Mouse (Mus musculus) urinary bladder, postnatal 0 days (tissue): ENCODE results near the gene Tsg101. TPM values are rescaled to one million over a fixed set of nuclear protein-coding genes. Genes with fewer than 3 reads are reported as not detected.

ENCODE experiments used
- polyA plus RNA-seq: library from polyadenylated mRNA; unstranded; fragments of >200 nt; fragmentation: Nextera tagmentation; extraction: Ambion mirVana; gene quantifications from 2 replicates; pipeline ENCODE4 v1.2.1, GENCODE M21; 2015

Gene Tsg101
- 95.5 and 110 TPM in 2 replicates for polyA plus RNA-seq

GRCm38 (mm10) chr7:46919551-46920176, at the start of gene Tsg101:
Gene Tsg101, minus strand, starts transcription at chr7:46919969.

DNA sequence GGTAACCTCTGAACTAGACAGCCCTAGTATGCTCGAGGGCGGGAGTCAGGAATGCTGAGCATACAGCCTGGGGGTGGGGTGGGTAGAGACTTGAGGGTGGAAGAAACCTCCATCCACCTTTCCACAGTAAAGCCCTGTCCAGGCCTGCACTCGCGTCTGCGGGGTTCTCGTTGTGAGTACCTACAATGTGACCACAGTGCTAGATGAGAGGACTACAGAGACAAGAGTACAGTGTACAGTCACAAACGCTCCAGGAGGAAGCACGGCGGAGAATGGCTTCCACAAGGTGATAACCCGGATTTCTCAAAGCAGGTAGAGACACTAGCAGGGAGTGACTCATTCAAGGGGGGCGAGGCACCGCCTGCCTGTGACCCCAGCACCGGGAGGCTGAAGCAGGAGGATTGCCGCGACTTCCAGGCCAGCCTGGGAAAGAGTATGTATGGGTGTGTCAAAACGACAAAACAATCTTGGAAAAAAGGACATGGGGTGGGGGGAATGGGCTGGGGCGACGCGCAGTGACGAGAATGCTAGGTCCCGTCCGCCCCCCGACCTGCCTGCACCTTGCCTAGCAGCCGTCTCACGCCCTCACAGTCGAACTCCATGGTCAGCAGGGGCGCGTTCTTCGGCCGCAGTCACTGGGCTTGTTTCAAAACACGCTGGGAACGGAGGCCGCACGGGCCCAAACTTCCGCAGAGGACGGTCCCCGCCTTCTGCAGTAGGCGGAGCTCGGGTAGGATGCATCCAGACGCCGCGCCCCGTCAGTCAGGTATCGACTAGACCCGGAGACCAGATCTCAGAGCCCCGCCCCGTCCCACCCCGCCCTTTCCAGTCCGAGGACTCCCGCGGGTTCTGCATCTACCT, 38.3 kb upstream of the Tsg101 start, which contains the start of gene Uevld:
Gene Uevld (minus strand): TSS at position 697 of the 861 bp plus-strand sequence.

DNA sequence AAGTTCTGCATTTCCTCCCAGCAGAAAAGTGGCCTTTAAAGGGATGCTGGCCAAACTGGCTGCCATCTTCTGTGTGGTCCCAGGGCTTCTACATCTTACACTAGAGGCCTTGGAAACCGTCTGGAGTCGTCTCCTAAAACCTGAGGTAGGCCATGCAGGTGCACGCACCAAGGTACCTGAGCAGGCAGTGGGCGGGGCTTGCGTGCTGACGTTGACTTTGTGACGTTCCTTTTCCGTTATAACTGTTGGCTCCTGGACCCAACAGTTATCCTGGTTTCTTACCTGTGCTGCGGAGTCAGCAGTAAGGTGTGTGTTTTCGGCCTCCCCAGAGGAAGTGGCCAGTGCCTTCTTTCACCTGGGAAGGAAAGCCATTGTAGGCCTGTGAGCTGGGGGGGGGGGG, 58.8 kb downstream of the Tsg101 start, which contains the start of gene Ldhc:
Gene Ldhc (plus strand): TSS at position 208 of the 400 bp plus-strand sequence.

DNA sequence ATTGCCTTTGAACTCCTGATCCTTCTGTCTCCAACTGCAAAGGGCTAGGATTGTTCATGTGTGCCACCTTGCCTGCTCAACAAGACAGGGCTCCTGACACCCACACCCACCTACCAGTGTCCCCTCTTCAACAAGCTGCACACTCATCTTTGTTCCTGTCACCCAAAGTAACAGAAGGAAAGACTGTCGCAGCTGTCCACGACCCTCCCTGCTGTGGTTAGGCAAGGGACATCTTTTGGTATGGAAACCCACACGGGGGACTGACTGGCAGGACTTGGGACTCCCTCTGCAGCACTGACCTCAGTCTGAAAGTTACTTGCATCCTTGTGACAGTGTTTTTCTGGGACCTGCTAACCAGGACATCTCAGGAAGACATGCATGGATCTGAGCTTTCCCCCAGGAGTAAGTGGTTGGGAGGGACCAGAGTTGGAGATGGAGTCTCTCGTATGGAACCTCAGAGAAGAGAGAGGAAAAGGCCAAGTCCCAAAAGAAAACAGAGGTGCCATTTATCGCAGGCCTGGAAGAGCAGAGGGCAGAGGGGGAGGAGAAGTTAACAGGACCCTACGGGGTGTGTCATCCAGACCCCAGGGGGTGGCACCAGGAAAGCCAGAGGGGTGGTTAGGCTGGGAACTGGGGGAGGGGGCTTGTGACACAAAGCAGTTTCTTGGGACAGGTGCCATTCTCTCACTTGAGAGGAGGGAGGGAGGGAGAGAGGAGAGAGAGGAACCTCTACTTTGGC, 78.8 kb downstream of the Tsg101 start, which contains the start of gene Ldha:
Gene Ldha (plus strand): TSS at position 689 of the 739 bp plus-strand sequence.

Other genes starting within 250 kb of the Tsg101 start
- gene Tph1, start 247.4 kb downstream of the Tsg101 start, polyA plus RNA-seq, result 1.3 and 8.3 TPM in 2 replicates
- 11.8 and 13.0 TPM in 2 replicates for gene Saal1, start 209.3 kb downstream of the Tsg101 start, polyA plus RNA-seq
- 3.6 and 49.8 TPM in 2 replicates for gene Saa3, start 204.3 kb downstream of the Tsg101 start, polyA plus RNA-seq
- not detected in 2 replicates for gene Saa4, start 187.4 kb downstream of the Tsg101 start, polyA plus RNA-seq
- gene Saa1, start 177.0 kb downstream of the Tsg101 start, polyA plus RNA-seq, result not detected in 2 replicates
- not detected in 2 replicates for gene Saa2, start 168.2 kb downstream of the Tsg101 start, polyA plus RNA-seq
- gene Hps5, start 123.9 kb downstream of the Tsg101 start, polyA plus RNA-seq, result 6.7 and 7.4 TPM in 2 replicates
- 35.1 and 38.9 TPM in 2 replicates for gene Gtf2h1, start 123.9 kb downstream of the Tsg101 start, polyA plus RNA-seq
- 1,169 and 1,232 TPM in 2 replicates for gene Ldha, start 78.5 kb downstream of the Tsg101 start, polyA plus RNA-seq
- gene Ldhc, start 58.8 kb downstream of the Tsg101 start, polyA plus RNA-seq, result not detected in 2 replicates
- 6.6 and 7.9 TPM in 2 replicates for gene Uevld, start 38.6 kb upstream of the Tsg101 start, polyA plus RNA-seq
- not detected in 2 replicates for gene Gm9999, start 63.6 kb upstream of the Tsg101 start, polyA plus RNA-seq
- gene Spty2d1, start 88.4 kb upstream of the Tsg101 start, polyA plus RNA-seq, result 11.7 and 13.7 TPM in 2 replicates
- gene Tmem86a, start 130.6 kb upstream of the Tsg101 start, polyA plus RNA-seq, result 11.2 and 20.1 TPM in 2 replicates
- gene Ptpn5, start 213.7 kb upstream of the Tsg101 start, polyA plus RNA-seq, result not detected in 2 replicates